Mouse (Mus musculus) embryonic stem cell, embryonic (primary cell): ENCODE data around the gene Gm3402.
"Not testable (repeated sequence)": the region's sequence is repeated elsewhere in the genome, so short reads cannot be mapped to it uniquely, and the experiment has no call there.

Experiments
- CTCF ChIA-PET, 4 experiments: fragments of 300-600 bp in 2 of 4; fragments of 350-600 bp in 2 of 4; sonication (Branson Sonifier 250); formaldehyde crosslinking; loops; one replicate each; lab custom pipeline; 2022; ENCODE audit warnings: inconsistent platforms in 2 of 4; lab: Charles Lee
- POLR2A ChIA-PET, 4 experiments: fragments of 300-600 bp in 2 of 4; fragments of 350-600 bp in 2 of 4; sonication (Branson Sonifier 250); formaldehyde crosslinking; loops; one replicate each; lab custom pipeline; 2022; ENCODE audit warnings: antibody characterized with exemption in 4 of 4, inconsistent platforms in 1 of 4; lab: Charles Lee

Gene Gm3402

GRCm38 (mm10) chr5:146513823-146514222 is at the start of gene Gm3402:
Gm3402 (plus strand) TSS chr5:146514123.
- POLR2A ChIA-PET, CTCF ChIA-PET: not testable (repeated sequence)

GRCm38 (mm10) chr5:146466663-146467062 is 47.3 kb upstream of the Gm3402 start:
- CTCF ChIA-PET, result no interaction called here
- POLR2A ChIA-PET, result no interaction called here

GRCm38 (mm10) chr5:146468311-146468710 is 45.6 kb upstream of the Gm3402 start:
- ChIA-PET POLR2A (no interaction called here), CTCF (no interaction called here)

GRCm38 (mm10) chr5:146470821-146471220 is 43.1 kb upstream of the Gm3402 start:
- ChIA-PET CTCF (interaction anchor here in 1 of 4 experiments (0.5 kb wide), 1 partner anchor 197 kb away, joined by 3 read pairs; no protein-coding TSS in a partner anchor), POLR2A (interaction anchor here in 1 of 4 experiments (0.6 kb wide), 1 partner anchor 542 kb away, joined by 3 read pairs; no protein-coding TSS in a partner anchor)

GRCm38 (mm10) chr5:146471311-146471710 is 42.6 kb upstream of the Gm3402 start:
- ChIA-PET CTCF (interaction anchor here in 1 of 4 experiments (0.5 kb wide), 1 partner anchor 196 kb away, joined by 3 read pairs; no protein-coding TSS in a partner anchor), POLR2A (no interaction called here)

- ChIA-PET CTCF (no interaction called here), POLR2A (interaction anchor here in 1 of 4 experiments (0.7 kb wide), 1 partner anchor 88 kb away, joined by 4 read pairs; no protein-coding TSS in a partner anchor)
These were observed 42.1 kb upstream of the Gm3402 start for GRCm38 (mm10) chr5:146471821-146472220.

GRCm38 (mm10) chr5:146479564-146479963 is 34.4 kb upstream of the Gm3402 start:
- CTCF ChIA-PET, POLR2A ChIA-PET: not testable (repeated sequence)

- POLR2A ChIA-PET, CTCF ChIA-PET: not testable (repeated sequence)
These were observed 32.3 kb upstream of the Gm3402 start, which contains the start of gene Gm6408 for GRCm38 (mm10) chr5:146481665-146482064. Gm6408 (plus strand) TSS chr5:146481965.

GRCm38 (mm10) chr5:146488959-146489358 is 25.0 kb upstream of the Gm3402 start:
- CTCF ChIA-PET, POLR2A ChIA-PET: not testable (repeated sequence)

GRCm38 (mm10) chr5:146491063-146491462 is 22.9 kb upstream of the Gm3402 start, which contains the start of gene Gm6370:
Gm6370 (plus strand) TSS chr5:146491363.
- POLR2A ChIA-PET, CTCF ChIA-PET: not testable (repeated sequence)

GRCm38 (mm10) chr5:146502099-146502498 is 11.8 kb upstream of the Gm3402 start, which contains the start of gene 4930449I24Rik:
4930449I24Rik (plus strand) TSS chr5:146502399.
- CTCF ChIA-PET, POLR2A ChIA-PET: not testable (repeated sequence)

GRCm38 (mm10) chr5:146525501-146525900 is 11.6 kb downstream of the Gm3402 start, which contains the start of gene Gm3404:
Gm3404 (plus strand) TSS chr5:146525801.
- POLR2A ChIA-PET, CTCF ChIA-PET: not testable (repeated sequence)

- POLR2A ChIA-PET, CTCF ChIA-PET: not testable (repeated sequence)
These were observed 23.4 kb downstream of the Gm3402 start, which contains the start of gene Gm3409 for GRCm38 (mm10) chr5:146537347-146537746. Gm3409 (plus strand) TSS chr5:146537647.

GRCm38 (mm10) chr5:146555836-146556235 is 41.9 kb downstream of the Gm3402 start, which contains the start of gene Gm3415:
Gm3415 (plus strand) TSS chr5:146556136.
- CTCF ChIA-PET, POLR2A ChIA-PET: not testable (repeated sequence)

GRCm38 (mm10) chr5:146564259-146564658 is 50.3 kb downstream of the Gm3402 start:
- POLR2A ChIA-PET, result no interaction called here
- CTCF ChIA-PET, result interaction anchor here in 1 of 4 experiments (0.6 kb wide), 1 partner anchor 230 kb away, joined by 5 read pairs; the partner anchor contains the start of gene Usp12
